Mouse (Mus musculus) 416B (cell line): ENCODE measurements at regions not wholly inside any gene's neighbourhood (a gene's known extent, or its start where the extent isn't known, plus 50 kb on each side); places are given as distances from the start of the nearest gene placed in this dataset.
A peak's percentile ranks its signal among the peaks of the same experiment; 100 is the strongest.

ENCODE experiments used
- DNase-seq: peaks from one replicate; pipeline ENCODE4 v3.0.0; 2011; ENCODE audit warnings: low read depth

DNA sequence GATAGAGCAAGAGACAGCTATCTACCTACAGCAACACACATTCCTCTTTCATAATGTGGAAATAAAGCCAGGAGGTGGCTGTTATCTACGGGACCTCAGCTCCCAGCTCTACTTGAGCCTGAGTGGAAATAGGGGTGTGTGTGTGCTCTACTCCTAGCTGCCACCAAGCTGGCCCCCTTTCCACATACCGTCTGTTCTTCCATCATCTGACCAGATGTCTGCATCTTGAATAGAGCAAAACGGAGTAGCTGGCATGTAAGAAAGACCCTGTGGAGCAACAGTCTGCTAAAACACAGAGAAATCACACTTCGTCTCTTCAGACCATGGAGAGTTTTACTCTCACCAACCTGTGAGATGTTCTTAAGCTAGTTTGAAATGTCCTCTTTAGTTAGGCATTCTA lies 454.9 kb downstream of the 1700129C05Rik start:
- DNase-seq = no peak

DNA sequence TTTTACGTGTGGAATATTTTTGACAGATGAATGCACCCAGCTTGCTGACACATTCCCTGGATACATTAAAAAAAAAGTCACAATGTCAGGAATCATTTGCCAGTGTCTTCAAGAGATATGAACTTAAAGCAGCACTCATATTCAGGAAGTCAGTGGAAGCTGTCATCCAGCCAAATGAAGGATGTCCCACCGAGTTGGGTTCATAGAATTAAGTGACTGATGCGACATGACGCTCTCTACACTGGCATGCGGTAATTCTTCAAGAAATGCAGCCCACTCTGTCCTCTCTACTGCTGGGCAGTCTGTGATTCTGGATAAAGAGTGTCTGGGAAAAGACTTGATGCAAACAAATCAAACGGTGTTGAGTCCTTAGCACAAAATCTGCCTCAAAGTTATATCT lies 463.9 kb downstream of the 1700129C05Rik start:
- DNase-seq = no peak

DNA sequence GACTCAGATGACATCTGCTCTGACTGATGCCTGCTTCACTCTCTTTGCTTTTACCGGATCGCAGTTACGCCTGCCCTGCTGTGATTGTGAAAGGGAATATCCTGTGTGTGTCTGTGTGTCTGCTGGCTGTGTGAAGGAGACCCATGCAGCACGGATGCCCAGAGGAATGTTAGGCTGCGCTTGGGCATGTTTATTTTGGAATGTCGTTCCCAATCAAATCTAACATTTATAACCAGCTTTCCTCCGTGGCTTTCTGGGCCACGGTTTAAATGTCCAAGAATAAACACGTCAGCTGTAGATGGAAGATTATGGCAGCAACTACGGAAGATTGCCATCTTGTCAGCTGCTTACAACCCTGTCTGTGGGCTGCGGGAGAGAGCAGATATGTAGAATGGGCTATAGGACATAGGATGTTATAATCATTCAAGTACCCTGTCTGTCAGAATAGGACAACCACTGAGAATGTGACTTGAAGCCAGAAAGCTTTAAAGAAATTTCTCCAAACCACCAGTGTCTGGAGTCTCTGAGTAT lies 464.5 kb downstream of the 1700129C05Rik start:
- DNase-seq = no peak

DNA sequence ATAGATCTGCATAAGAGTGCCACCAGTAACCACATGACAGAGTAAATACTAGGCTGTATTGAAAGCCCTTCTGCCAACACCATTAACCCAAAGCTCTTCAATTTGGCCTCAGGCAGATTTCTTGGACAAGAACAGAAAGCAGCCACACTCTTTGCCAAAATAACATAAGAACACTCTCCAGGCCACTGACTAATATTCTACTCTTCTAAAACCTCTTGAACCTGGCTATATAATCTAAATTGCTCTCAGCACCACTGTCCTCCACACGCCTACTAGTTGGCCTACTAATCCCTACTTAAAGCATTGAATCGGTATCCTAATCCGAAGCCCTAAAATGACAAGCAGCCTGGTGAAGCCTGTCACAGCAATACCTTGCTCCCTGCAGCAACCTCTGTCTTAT lies 467.5 kb downstream of the 1700129C05Rik start:
- no peak for DNase-seq

GRCm38 (mm10) chr14:58663946-58664345 lies 478.7 kb downstream of the 1700129C05Rik start:
- no peak for DNase-seq

GRCm38 (mm10) chr14:58662601-58663000 lies 480.1 kb downstream of the 1700129C05Rik start:
- DNase-seq = no peak

GRCm38 (mm10) chr14:58661416-58661815 lies 481.3 kb downstream of the 1700129C05Rik start:
- DNase-seq = no peak

- DNase-seq = no peak
Observed at GRCm38 (mm10) chr14:58657263-58657662, 485.4 kb downstream of the 1700129C05Rik start.

DNA sequence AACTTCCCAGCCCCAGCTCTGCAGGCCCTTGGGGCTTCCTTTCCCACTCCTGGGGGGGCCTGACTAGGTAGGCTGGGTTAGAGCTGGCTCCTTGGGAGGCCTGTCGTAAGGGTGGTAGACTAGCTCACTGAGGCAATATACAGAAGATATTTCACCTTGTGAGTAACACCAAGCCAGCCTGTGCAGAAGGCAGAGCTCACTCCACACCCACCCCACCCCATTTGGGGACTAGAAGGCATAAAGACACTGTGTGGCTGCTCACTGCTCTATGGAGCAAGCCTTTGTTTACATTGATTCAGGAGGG lies 485.8 kb downstream of the 1700129C05Rik start:
- no peak for DNase-seq

- DNase-seq = no peak
Observed at GRCm38 (mm10) chr14:58656212-58656934, 486.3 kb downstream of the 1700129C05Rik start.

DNA sequence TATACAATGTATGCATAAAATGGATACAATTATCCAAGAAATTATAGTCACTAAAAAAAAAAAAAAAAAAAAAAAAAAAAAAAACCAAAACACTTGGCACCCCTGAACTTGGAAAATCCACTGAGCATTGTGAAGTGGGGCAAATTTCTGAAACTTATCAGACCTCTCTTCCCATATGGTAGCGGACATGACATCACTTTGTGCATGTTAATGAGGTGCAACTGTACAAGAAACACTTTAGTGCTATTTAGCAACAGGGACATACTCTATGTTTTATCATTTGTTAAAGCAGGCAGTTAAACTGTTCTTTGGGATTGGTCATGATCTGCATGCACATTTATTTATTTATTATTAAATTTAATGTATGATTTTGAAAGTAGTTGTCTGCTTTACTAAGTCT lies 489.7 kb downstream of the 1700129C05Rik start:
- DNase-seq = no peak

GRCm38 (mm10) chr14:58652004-58652403 lies 490.7 kb downstream of the 1700129C05Rik start:
- DNase-seq = no peak

DNA sequence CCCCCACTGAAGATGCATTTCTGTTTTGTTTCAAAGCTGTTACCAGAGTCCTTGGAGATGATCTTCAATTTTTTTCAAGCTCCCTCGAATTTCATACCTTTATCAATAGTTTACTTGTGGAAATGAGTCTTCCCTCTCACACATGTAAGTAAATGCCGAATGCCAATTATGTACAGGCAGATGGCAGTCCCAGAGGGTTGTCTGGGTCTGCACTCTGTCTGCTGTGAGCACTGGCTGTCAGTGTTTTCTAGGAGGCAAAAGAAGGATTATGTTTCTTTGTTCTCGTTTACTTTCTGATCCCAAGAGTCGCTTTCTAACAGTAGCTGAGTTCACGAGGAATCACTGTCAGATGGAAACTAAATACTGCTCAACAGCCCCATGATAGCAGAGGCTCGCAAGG lies 491.5 kb downstream of the 1700129C05Rik start:
- DNase-seq = no peak

DNA sequence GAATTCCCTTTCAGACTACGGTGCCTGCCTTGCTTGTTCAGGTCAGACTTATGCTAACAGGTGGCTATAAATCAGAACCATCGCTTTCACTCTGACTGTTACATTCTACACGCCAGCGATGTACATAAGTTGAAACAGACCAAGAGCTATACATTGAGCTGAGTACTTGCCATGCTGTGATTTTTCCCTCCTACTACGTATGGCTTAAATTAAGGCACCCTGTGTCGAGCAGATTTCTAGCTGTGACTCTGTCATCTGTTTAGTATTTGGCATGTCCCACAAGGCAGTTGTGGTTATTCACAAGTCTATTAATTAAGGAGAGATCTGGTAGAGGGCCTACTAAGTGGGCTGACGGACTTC lies 504.4 kb downstream of the 1700129C05Rik start:
- DNase-seq = no peak

- no peak for DNase-seq
Observed at GRCm38 (mm10) chr14:58637405-58638336, 505.0 kb downstream of the 1700129C05Rik start.

DNA sequence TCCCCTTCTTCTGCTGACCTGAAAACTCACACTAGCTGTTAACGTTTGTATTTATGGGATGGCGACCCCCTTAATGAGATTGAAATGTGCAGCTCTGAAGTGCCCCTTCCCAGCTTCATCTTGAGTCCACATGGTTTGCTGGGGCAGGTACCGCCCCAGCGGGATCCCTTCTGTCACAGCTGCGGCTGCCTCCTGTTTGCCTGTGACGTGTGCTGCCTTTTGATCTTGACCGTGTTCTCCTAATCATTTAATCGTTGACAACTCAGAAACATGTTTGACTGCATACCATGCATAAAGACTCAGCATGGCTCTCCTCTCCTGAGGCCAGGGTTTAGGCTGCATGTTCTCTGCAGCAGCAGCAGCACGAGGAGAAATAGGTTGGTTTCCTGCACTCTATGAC lies 511.5 kb downstream of the 1700129C05Rik start:
- no peak for DNase-seq

DNA sequence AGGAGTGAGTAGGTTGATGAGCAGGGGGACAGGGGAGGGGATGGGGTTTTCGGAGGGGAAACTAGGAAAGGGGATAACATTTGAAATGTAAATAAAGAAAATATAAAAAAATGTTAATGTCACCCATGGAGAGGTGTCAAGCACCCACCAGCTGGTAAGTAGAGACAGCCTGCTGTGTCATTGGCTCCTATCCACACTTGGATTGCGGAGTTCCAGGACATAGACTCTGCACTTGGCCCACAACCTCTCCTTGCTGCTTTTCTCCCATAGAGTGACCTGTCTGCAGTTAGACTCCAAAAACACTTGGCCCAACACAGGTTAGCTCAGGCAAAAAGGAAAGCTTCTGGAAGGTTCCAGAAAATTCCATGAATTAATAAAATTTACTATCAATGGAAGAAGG lies 514.4 kb downstream of the 1700129C05Rik start:
- no peak for DNase-seq

DNA sequence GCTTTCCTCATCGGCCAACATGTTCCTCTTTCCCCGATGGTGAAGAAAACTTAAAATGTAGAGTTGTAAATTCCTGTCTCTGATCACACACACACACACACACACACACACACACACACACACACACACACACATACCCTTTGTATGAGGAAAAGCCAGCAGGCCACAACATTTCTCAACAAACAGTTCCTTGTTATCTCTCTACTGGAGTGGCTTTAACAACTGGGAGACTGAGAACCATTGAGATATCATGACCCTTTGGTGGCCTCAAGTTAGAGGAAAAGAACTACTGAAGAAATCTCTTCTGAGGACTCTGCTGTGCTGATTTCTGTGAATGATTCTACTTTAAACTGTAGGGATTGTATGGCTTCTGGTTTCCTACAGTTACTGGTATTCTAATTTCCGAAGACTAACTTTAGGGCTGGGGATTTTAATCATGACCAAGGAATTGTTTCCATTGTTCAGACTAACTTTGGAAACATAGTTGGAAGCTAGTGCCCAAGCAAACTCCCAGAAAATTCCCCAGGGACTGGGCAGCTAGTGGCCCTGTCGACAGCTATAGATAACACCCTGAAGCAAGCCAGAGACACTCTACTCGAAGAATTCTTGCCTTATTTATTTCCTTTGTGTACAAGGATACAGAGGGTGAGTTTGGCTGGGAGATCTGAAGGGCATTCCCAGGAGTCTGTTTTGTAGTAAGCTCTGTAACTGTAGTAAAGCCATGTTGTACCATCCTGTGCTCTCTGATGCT lies 516.0 kb downstream of the 1700129C05Rik start:
- DNase-seq = no peak

- no peak for DNase-seq
Observed at GRCm38 (mm10) chr14:58620186-58620585, 522.5 kb downstream of the 1700129C05Rik start.

- no peak for DNase-seq
Observed at GRCm38 (mm10) chr14:58617656-58618055, 525.0 kb downstream of the 1700129C05Rik start.

DNA sequence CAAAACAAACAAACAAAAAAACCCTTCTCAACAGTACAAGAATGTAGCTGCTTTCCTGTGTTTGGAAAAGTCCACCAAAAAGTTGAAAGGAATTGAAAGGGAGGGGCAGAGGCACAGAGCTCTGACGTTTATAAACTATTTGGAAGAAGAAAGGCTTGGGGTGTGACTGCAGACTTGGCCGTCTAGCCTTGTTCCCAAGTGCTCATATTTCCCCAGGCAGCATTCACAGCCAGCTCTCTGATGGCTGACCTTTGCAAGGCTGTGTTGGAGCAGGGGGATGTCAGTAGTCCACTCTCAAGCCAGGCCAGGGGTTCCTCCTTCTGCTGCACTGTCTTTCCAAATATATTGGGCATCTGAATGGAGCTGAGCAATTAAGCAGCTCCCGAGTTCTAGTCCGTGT lies 534.5 kb downstream of the 1700129C05Rik start:
- DNase-seq = no peak

GRCm38 (mm10) chr14:58607734-58608133 lies 535.0 kb downstream of the 1700129C05Rik start:
- DNase-seq = peak; percentile 11
